Mouse (Mus musculus) lung, postnatal 4 days (tissue): ENCODE data around the gene Gm3696.
A peak's percentile ranks its signal among the peaks of the same experiment; 100 is the strongest.
"Not testable (repeated sequence)": the region's sequence is repeated elsewhere in the genome, so short reads cannot be mapped to it uniquely, and the experiment has no call there.

Source experiments
- DNase-seq, 2 experiments: peaks; one replicate each; pipeline ENCODE4 v3.0.0; 2021

The Gm3696 gene

DNA sequence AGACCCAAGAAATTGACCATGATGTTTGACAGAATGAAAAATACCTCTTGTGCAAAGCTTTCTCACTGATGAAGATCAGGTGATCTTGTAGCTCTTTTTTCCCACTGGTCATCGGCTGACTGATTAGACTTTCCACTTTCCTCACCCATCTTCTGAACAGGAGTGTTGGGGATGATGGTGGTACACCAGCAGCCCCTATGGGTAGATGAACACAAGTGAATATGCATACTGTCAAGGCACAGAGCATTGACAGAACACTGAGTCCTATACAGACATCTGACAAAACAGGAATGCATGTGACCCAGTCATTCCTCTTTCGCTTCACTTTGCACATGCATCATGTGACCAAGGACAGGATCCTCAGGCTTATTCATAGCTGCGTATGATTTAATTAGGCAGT is at the start of gene Gm3696:
Gm3696 (minus strand) TSS at position 101 of the 400 bp plus-strand sequence.
- not testable (repeated sequence) for DNase-seq

DNA sequence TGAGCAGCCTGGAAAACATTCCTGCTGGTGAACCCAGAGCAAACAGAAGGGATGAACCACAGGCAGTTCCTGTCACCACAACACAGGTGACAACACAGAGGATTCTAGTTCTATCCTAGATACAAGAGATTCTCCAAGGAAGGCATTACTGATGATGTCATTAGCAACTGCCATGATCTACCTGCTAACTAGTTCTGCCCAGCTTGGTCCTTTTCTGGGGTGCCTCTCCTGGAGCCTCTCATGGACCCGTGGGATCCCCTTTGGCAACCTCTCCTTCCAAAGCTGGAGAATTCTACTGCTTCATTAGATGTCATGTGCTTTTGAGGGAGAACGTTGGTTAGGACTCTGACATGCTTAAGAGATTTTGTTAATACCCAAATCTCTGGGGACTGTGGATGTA is 24.9 kb upstream of the Gm3696 start, which contains the start of gene Gm6676:
Gm6676 (minus strand) TSS at position 101 of the 400 bp plus-strand sequence.
- DNase-seq, result not testable (repeated sequence)

DNA sequence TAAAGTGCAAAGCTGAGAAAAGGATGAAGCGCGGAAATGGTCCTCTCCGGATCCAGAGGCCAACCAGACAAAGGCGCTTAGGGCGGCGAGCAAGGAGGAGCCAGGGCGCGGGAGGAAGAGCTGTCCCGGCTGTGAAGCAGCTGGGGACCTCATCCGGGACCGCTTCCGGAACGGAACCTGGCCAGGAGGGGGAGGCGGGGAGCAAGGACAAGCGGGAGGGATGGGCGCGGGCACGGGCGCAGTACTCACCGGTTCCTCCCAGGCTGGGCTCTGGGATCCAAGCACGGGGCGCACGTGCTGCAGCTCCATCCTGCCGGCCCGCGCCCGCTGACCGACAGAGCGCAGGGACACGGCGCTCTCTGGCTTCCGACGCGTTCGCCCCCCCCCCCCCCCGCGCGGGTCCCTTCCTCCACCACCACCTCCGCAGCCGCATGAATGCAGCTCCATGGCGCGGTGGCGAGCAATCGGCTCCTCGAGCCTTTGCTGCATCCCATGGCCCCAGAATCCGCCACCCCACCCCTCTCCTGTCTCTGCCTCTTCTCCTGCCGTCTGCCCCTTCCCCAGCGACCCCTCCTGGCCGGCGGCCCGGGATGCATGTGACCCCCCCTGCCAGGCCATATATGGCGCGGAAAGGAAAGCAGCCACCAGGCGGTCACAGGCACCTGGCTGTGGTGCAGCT is 4.8 kb upstream of the Gm3696 start:
- peak; percentile 3 to 14 for DNase-seq

GRCm38 (mm10) chr14:7044870-7045269 is 55.6 kb downstream of the Gm3696 start, which contains the start of gene Gm3685:
TSS of gene Gm3685 (minus strand) at chr14:7044970.
- not testable (repeated sequence) for DNase-seq
